Mouse (Mus musculus): ENCODE results near the gene Tigd3. TPM values are rescaled to one million over a fixed set of nuclear protein-coding genes. Genes with fewer than 3 reads are reported as not detected.

Tigd3 gene
- polyA plus RNA-seq, 1 experiment = 1.3 TPM

DNA sequence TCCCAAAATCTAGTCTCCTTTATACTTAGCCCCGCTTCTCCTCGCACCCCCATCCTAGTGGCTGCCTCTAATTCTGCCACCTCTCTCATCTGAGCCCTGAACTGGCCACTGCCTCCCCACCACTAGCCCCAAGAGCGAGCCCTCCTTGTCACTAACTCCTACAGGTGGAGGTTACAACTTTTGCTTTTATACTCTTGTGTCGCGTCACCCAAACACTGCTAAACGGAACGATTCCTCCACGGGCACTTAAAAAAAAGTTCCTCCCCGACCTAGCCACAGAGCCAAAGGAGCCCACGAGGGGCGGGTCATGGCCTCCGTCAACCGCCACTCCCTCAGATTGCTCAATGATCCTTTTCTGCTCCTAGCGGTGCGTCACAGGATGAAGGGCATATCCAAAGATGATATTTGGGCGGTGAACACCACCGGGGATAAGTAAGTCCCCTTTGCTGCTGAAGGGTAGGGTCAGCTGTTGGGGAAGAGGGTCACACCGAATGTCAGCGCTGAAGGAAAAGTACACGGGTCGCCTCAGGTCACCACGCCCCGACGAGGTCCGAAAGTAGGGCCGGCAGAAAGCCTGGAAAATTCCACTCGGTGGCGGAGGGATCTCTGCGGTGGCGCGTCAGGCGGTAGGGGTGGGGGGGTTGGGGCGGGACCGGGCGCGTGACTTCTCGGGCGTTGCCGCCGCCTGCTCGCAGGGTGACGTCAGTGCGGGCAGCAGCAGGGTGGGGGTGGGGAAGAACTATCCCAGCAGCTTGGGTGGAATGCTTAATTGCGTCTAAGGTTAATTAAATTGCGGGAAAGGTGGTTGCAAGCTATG is 48.4 kb downstream of the Tigd3 start:
- Histone ChIP-seq H3K36me3 (ENCODE audit: control insufficient read depth, insufficient read depth, low read length) (no peaks in the 10 kb centered on the region), H3K4me1 (ENCODE audit: control insufficient read depth, insufficient read depth, insufficient read length) (peaks cover 32% of the 10 kb centered on the region; the same call in 1 of the 2 replicates), H3K27ac (ENCODE audit: insufficient read depth, low read length) (peak overlapping the region; percentile 100), H3K27me3 (ENCODE audit: control insufficient read depth, insufficient read depth, low read length) (no peaks in the 10 kb centered on the region), H3K4me3 (ENCODE audit: extremely low read depth, insufficient read depth, insufficient read length) (peak overlapping the region; percentile 72)
- TF ChIP-seq POLR2A (IDR thresholded peaks at IDR 0.05; ENCODE audit: low read depth, low read length) = peak; percentile 100
- TF ChIP-seq CTCF (IDR thresholded peaks at IDR 0.05; ENCODE audit: extremely low read depth, insufficient read depth, insufficient read length, insufficient replicate concordance) = no peak
- WGBS = under 1% methylated on average over 45 of the region's 45 CpGs
- peak; percentile 90 to 96 for DNase-seq (ENCODE audit: low read depth in 1 of 2, low spot score in 2 of 2)

DNA sequence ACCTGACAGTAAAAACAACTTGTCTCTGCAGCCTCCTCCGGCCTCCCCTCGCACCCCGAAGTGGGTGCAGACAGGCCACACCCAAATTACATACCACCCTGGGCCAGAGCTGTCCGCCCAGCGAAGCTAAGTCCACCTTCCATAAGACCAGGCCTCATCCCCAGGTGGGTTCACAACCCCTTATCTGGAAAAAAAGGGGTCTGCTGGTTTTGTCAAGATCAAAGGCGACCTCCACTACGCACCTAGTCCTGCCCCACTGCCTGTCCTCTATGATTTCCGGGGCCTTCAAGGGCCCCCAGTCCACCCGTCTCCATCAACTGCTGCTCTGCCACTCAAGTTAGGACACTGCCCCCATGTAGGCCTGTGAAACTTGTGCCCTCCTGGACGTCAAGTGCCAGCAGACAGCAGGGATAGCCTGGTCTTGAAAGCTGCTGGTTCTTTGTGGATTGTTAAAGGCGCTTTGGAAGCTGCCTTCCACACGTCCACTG is 49.1 kb downstream of the Tigd3 start:
- peak in 1 of 2 experiments; percentile 30 for DNase-seq (ENCODE audit: low read depth in 1 of 2, low spot score in 2 of 2)
- peak overlapping the region; percentile 72 for H3K4me3 ChIP-seq (ENCODE audit: extremely low read depth, insufficient read depth, insufficient read length)
- peaks cover 31% of the 10 kb centered on the region; the same call in 1 of the 2 replicates for H3K4me1 ChIP-seq (ENCODE audit: control insufficient read depth, insufficient read depth, insufficient read length)
- TF ChIP-seq CTCF (IDR thresholded peaks at IDR 0.05; ENCODE audit: extremely low read depth, insufficient read depth, insufficient read length, insufficient replicate concordance) = no peak
- peak; percentile 0; the same call in 1 of the 2 replicates for TF ChIP-seq POLR2A (IDR thresholded peaks at IDR 0.05; ENCODE audit: low read depth, low read length)
- 5% methylated on average over 12 of the region's 12 CpGs for WGBS
- H3K36me3 ChIP-seq (ENCODE audit: control insufficient read depth, insufficient read depth, low read length) = no peaks in the 10 kb centered on the region
- H3K27ac ChIP-seq (ENCODE audit: insufficient read depth, low read length) = peak overlapping the region; percentile 100
- no peaks in the 10 kb centered on the region for H3K27me3 ChIP-seq (ENCODE audit: control insufficient read depth, insufficient read depth, low read length)

DNA sequence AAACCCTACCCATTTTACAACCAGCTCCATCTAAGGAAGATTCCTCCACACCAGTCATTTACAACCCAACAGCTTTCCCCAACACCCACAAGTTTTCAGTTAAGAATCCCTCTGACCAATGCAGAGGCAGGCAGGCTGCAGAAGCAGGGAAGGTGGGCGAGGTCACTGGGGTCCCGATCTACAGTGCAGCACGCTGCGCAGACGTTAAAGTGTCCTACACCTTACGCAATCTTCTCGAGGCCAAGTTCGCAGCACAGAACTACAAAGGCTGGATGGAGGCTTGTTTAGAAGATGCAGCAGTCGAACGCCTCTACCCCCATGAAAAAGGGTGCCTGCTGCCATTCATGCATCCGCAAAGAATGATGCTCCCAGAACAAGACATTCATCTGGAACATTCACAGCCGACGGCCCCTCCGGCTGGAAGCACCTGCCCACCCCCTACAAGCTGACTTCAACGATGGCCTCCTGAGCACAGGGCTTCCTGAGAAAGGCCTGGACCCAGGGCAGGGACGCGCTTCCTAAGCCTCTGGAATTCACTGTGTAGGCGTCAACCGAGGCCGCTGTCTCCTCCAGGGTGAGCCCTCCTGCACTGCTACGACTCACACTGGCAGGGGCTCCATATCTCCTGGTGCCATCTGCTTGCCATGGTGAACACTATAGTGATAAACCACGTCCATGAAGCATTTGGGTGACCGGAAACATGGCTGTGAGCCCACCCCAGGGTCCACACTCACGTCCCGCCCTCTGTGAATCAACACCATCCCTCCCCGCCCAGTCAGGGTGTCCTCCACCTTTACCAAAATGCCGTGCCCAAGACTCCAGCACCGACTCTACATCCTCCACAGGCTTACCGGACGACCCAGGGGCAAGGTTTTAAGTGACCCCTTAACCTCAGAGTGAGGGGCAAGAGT is 49.9 kb downstream of the Tigd3 start:
- H3K36me3 ChIP-seq (ENCODE audit: control insufficient read depth, insufficient read depth, low read length) = no peaks in the 10 kb centered on the region
- peak overlapping the region; percentile 72 for H3K4me3 ChIP-seq (ENCODE audit: extremely low read depth, insufficient read depth, insufficient read length)
- H3K27me3 ChIP-seq (ENCODE audit: control insufficient read depth, insufficient read depth, low read length) = no peaks in the 10 kb centered on the region
- peak overlapping the region; percentile 100 for H3K27ac ChIP-seq (ENCODE audit: insufficient read depth, low read length)
- peaks cover 24% of the 10 kb centered on the region; the same call in 1 of the 2 replicates for H3K4me1 ChIP-seq (ENCODE audit: control insufficient read depth, insufficient read depth, insufficient read length)
- WGBS = 10% methylated on average over 30 of the region's 30 CpGs
- no peak for TF ChIP-seq CTCF (IDR thresholded peaks at IDR 0.05; ENCODE audit: extremely low read depth, insufficient read depth, insufficient read length, insufficient replicate concordance)
- TF ChIP-seq POLR2A (IDR thresholded peaks at IDR 0.05; ENCODE audit: low read depth, low read length) = 0 out of 2 replicates have a peak, but pooled peaks have one; percentile 1
- no peak for DNase-seq (ENCODE audit: low read depth in 1 of 2, low spot score in 2 of 2)

DNA sequence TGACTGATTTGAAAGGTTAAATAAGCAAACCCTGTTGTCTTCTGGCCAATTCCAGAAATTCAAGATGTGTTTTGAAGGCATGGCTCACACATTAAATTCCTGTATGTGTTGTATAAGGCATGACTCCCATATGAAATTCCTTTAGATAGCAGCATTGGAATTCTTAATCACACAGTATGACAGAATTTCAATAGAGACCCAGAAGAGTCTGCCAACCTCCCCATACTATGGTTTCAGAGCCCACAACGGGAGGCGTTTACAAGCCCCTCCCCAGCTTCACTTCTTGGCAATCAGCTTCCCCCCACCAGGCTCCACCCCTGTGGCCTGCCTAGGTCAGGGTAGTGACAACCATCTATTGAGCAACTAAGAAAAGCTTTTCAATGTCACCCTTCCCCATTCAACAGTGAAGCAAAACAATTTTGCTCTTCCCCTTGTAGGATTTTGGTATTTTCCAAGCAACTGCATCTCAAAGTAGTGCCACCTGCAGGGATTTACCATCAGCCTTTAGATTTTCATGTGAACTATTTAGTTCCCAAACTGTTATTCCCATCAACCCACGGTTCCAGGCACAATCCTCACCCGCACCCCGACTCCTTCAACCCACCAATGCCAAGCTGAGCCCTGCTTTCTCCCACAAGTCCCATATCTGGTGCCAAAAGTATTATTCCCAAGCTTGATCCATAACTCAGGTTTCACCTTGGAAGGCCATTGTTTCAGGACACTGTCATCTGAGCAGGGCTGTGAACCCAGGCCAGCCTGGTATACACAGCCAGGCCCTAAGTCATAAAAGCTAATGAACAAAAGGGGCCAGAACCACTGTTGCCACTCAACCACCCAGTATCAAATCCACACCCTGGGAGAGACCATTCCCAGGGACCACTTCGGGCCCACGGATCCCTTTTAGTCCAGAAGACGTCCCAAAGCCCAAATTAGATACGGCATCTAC is 50.9 kb downstream of the Tigd3 start:
- Histone ChIP-seq H3K4me3 (ENCODE audit: extremely low read depth, insufficient read depth, insufficient read length) (peak overlapping the region; percentile 72), H3K27ac (ENCODE audit: insufficient read depth, low read length) (peak overlapping the region; percentile 100), H3K4me1 (ENCODE audit: control insufficient read depth, insufficient read depth, insufficient read length) (peaks cover 18% of the 10 kb centered on the region; the same call in 1 of the 2 replicates), H3K36me3 (ENCODE audit: control insufficient read depth, insufficient read depth, low read length) (no peaks in the 10 kb centered on the region), H3K27me3 (ENCODE audit: control insufficient read depth, insufficient read depth, low read length) (no peaks in the 10 kb centered on the region)
- TF ChIP-seq POLR2A (IDR thresholded peaks at IDR 0.05; ENCODE audit: low read depth, low read length) = no peak
- peak in 1 of 2 experiments; percentile 30 for DNase-seq (ENCODE audit: low read depth in 1 of 2, low spot score in 2 of 2)
- 24% methylated on average over 9 of the region's 9 CpGs for whole genome bisulfite sequencing

- Histone ChIP-seq H3K27ac (ENCODE audit: insufficient read depth, low read length) (peak overlapping the region; percentile 69), H3K4me1 (ENCODE audit: control insufficient read depth, insufficient read depth, insufficient read length) (peaks cover 10% of the 10 kb centered on the region; the same call in 1 of the 2 replicates), H3K36me3 (ENCODE audit: control insufficient read depth, insufficient read depth, low read length) (no peaks in the 10 kb centered on the region), H3K27me3 (ENCODE audit: control insufficient read depth, insufficient read depth, low read length) (no peaks in the 10 kb centered on the region), H3K4me3 (ENCODE audit: extremely low read depth, insufficient read depth, insufficient read length) (peak overlapping the region; percentile 72)
- TF ChIP-seq POLR2A (IDR thresholded peaks at IDR 0.05; ENCODE audit: low read depth, low read length) (no peak), CTCF (IDR thresholded peaks at IDR 0.05; ENCODE audit: extremely low read depth, insufficient read depth, insufficient read length, insufficient replicate concordance) (no peak)
- WGBS = 18% methylated on average over 5 of the region's 5 CpGs
- no peak for DNase-seq (ENCODE audit: low read depth in 1 of 2, low spot score in 2 of 2)
Observed at GRCm38 (mm10) chr19:5841999-5842784, 51.8 kb downstream of the Tigd3 start.
